Mouse (Mus musculus): ENCODE measurements around the gene N6amt1.
A peak's percentile ranks its signal among the peaks of the same experiment; 100 is the strongest.

The N6amt1 gene

GRCm38 (mm10) chr16:87354075-87354583, at the start of gene N6amt1:
Gene N6amt1 (plus strand): TSS chr16:87354185.
- peak; percentile 96 for DNase-seq (ENCODE audit: low read depth)

DNA sequence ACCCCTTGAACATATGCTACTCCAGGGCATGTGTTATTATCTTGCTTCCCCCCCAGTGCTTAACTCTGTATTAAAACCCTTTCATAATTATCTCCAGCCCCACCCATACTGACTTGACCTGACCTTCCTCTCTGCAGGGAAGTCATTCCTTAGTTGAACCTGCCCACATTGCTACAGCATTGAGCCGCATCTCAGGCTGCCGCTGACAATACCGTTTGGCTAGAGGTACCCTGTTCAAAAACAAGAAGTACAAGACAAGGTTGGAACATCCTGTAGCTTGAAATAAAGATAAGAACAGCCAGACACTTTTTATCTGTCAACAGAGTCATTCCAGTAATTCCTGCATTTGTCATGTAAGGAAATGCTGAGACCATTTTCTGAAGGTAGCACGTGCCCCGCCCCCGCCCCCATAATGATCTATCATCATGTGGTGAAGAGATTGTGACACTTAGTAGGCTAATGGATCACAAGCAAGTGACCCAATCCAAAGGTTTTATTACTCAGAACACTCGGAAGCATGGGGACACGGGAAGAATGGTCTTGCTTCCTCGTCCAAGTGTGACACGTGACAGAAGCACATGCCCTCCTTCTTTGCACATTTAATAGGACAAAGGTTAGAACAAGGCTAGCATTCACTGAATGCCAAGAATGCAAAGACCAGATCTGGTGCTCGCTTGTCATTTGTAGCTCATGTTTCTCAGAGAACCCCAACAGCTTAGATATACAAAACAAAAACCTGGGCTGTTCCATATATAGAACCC, 48.6 kb upstream of the N6amt1 start:
- DNase-seq (ENCODE audit: low read depth) = no peak

GRCm38 (mm10) chr16:87307109-87307735, 46.8 kb upstream of the N6amt1 start:
- DNase-seq (ENCODE audit: low read depth) = peak; percentile 71

DNA sequence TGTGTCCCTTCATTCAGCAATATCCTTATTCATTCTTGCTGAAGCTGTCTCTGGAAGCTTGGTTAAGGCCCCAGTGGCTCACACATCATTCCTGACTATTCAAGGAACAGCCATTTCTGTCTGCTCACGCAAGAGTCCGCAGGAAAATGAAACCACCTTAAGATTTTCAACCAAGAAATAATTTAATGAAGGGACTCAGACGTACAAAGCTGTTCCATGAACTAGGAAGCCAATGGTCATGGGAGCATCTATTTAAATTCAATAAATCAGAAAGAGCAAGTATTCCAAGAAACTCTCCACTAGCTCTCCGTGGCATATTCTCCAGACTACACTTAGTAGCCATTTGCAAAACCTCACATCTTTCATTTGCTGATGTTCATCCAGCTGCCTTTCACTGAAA, 43.3 kb upstream of the N6amt1 start:
- no peak for DNase-seq (ENCODE audit: low read depth)

GRCm38 (mm10) chr16:87318200-87318811, 35.7 kb upstream of the N6amt1 start:
- no peak for DNase-seq (ENCODE audit: low read depth)

- DNase-seq (ENCODE audit: low read depth) = no peak
These were observed 35.0 kb upstream of the N6amt1 start for GRCm38 (mm10) chr16:87318998-87319397.

DNA sequence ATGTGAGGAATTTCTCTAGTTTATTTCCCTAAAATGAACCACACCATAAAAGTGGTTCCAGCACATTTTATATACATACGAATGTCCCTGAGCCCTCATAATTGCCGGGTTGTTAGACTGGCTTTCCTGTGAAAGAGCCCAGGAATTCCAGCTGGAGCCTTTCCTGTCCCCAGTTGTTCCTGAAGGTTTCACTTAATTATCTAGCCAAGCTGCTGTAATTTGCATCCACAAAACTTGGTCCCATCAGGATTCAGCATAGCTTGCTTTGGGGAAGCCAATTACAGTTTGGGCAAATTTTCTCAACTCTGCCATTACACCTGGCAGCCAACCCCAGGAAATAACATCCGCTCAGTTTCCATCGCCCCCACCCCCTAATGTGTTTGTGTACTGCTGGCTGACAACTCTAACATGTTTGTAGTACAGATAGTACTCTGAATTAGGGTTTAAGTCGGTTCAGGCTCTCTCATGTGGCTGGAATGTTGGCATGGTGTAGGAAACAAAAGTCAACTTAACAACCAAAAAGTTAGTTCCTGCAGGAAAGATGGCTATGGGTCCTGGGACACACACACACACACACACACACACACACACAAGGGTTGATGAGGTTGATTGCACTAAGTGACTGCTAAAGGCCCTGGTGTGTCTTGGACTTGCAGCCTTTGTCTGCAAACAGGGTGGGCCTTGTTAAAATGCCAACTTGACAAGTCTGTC, 34.3 kb upstream of the N6amt1 start:
- no peak for DNase-seq (ENCODE audit: low read depth)

- no peak for DNase-seq (ENCODE audit: low read depth)
These were observed 33.8 kb upstream of the N6amt1 start for GRCm38 (mm10) chr16:87320252-87320555.

GRCm38 (mm10) chr16:87324571-87324970, 29.4 kb upstream of the N6amt1 start:
- no peak for DNase-seq (ENCODE audit: low read depth)

GRCm38 (mm10) chr16:87329986-87330385, 24.0 kb upstream of the N6amt1 start:
- DNase-seq (ENCODE audit: low read depth) = no peak

DNA sequence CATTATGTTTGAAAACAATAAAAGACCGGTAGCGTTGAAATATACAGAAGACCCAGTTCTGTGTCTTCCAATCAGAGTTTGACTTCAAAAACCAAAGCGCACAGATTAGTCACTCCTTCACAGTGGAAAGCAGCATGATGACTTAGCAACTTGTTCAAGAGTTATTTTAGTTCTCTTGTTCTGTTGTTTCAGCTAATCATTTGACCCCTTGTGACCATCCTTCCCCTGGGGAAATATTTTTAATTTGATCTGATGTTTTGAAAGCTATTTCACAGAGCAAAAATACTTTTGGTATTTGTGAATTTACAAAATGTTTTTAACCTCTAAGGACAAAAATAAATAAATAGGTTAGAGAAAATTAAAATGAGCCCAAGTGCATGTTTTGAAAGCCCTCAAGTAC, 19.2 kb upstream of the N6amt1 start:
- no peak for DNase-seq (ENCODE audit: low read depth)

DNA sequence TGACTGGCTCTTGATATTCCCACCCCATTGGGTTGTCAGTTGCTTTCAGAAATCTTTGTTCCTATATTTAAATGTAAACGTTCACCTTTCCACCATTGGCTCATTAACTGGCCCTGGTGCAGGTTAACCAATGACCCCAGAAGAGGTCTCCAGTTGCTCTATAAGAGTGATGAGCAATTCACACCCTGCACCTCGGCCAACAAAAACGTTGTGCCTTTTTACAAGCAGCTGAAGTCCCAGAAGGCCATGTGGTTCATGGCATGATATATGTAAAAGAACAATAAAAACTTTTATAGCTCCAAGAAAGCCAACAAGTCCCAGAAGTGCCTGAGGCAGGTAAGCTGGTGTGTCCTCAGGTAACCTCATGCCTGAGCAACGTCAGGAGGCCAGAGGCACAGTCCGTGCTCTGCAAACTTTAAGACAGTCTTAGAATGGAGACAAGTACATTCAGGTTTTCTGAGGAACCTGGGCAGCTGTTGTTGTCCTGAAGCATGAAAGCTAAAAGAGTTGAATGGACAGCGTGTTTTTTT, 12.9 kb upstream of the N6amt1 start:
- DNase-seq (ENCODE audit: low read depth) = no peak

DNA sequence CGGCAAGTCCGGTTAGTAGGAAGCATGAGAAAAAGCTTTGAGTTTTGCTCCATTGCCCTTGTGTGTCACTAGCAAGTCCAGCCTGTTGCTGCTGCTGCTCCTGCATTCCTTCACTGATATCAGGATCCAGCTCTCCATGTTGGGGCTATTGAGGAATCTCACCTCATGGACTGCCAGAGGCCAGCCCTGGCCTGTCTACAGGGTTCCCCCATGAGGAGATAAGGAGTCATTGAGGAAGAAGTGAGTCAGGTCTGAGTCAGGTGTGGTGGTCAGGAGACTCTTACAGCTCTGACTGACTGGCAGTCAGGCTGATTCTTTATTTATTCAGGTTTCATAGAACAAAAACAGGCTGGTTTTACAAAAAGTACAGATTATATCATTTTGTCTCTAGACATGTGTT, 5.9 kb upstream of the N6amt1 start:
- peak; percentile 70 for DNase-seq (ENCODE audit: low read depth)

DNA sequence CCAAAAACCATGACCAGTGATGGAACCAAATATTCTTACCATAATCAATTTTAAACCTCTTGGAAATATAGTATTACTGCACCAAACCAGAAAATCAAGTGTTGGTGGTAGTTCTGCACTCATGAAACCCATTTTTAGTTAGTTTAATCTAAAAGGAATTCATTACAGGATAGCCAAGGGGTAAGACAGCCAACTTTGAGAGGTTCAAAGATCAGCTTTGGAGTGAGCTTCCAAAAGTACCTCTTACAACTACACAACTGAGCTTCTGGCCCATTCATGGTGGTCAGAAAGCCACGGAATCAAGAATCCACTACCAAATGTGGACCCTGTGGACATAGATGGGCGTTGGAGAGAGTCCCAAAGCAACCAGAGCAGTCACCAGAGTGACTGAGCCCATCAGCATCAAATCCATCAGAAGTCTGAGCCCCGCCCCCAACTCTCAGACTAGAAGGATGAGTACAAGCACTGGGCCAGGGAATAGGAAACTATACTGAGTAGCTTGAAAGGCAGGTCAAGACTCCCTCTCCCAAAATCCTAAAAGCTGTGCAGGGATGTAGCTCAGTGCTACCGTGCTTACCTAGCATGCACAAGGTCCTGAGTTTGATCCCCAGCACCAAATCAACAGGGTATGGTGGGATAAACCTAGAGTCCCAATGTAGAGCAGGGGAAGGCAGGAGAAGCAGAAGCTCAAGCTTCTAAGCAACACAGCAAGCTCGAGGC, 2.4 kb upstream of the N6amt1 start:
- no peak for DNase-seq (ENCODE audit: low read depth)

GRCm38 (mm10) chr16:87353605-87354004, 380 bp upstream of the N6amt1 start:
- peak; percentile 13 for DNase-seq (ENCODE audit: low read depth)

GRCm38 (mm10) chr16:87354748-87355147, 763 bp downstream of the N6amt1 start:
- no peak for DNase-seq (ENCODE audit: low read depth)

- no peak for DNase-seq (ENCODE audit: low read depth)
These were observed 6.1 kb downstream of the N6amt1 start for GRCm38 (mm10) chr16:87360096-87360495.

DNA sequence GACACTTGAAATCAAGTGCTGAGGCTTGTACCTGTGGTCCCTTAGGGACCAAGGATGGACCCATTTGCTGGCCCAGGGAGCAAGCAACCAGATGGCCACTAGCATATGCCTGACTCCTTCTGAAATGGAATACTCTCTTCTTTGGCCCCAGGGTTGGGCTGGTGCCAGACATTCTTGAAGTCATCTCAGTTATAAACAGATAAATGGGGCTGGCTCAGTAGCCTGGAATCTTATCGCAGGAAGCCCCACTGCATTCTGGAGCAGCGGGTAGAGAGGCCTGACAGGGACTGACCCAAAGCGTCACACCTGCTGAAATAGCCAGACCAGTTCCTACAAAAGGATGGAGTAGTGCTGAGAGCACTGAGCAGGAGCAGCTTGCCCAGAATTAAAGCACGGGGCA, 10.2 kb downstream of the N6amt1 start:
- no peak for DNase-seq (ENCODE audit: low read depth)

DNA sequence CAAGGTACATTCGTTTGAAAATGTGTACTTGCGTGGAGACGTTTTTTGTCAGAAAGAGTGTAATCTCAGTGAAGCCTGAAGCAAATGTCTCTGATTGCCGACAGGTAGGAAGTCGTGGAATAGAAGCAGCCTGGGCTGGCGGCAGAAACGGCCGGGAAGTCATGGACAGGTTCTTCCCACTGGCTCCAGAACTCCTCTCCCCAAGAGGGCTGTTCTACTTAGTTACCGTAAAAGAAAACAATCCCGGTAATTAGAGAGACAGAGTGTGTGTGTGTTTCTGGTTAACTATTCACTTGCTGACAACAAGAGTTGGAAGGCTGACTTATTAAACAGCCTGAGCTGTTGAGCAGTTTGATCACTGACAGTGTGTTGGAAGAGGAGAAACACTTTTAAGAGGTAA, 12.1 kb downstream of the N6amt1 start:
- no peak for DNase-seq (ENCODE audit: low read depth)

- DNase-seq (ENCODE audit: low read depth) = no peak
These were observed 12.5 kb downstream of the N6amt1 start for GRCm38 (mm10) chr16:87366445-87366844.

DNA sequence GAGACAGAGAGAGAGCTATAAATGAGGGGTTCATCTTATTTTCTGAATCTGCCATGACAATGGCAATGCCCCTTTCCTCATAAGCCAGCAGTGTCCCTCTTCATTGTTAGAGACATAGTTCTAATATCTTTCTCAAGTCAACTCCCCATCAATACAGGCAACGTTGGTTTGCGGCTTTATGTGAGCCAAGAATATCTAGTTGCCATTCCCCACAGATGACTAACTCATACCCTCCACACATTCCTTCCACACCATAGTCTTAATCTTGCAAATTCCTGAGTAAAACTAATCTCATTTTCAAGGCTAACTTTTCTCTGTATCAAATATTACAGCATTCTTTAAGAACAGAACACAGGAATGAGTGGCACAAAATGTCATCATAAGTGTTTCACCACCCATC, 29.0 kb downstream of the N6amt1 start:
- DNase-seq (ENCODE audit: low read depth) = peak; percentile 40

GRCm38 (mm10) chr16:87384366-87384765, 30.4 kb downstream of the N6amt1 start:
- no peak for DNase-seq (ENCODE audit: low read depth)
